In the genomic region with DNA sequence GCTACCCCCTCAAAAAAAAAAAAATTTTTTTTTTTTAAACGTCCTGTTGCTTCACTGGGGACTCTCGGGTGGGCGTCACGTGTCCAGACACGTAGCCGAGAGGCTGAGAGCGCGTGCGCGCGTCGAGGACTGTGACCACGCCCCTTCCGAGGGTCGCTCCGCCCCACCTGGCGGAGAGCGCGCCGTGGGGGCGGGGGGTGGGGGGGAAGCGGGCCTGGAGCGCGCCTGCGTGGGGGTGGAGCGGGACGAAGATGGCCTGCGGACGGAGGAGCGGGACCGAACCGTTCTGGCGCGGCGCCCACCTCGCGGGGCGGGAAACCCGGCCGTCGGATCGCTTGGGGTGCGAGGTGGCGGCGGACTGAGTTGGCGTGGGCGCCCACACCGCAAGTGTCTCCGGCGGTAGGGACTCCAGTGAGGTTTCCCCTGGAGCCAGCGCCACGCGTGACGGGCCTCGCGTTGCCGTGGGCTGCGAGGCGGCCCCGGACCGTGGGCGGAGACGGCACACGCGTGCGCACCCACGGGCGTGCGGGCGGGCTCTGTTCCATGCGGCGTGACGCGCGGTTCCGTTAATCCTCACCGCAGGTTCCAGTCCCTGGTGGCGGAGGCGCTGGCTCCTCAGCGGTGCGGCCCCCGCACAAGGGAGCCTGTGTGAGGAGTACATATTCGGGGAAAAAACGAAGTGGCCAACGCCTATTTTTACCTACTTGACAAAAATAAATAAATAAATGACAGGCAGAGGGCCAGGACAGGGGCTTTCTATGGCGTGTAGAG, we compare ENCODE assay signal across 1 mouse cellular context.
TF ChIP-seq lines count a peak whose summit lies in the region.

Gene Qk (minus strand): TSS at position 170 of the 771 bp plus-strand sequence.

TF ChIP-seq in CH12.LX, 34 proteins besides CTCF, POLR2A, EP300 and RAD21 (continued from another document):
- TF ChIP-seq KAT2A (IDR thresholded peaks at IDR 0.05; ENCODE audit: insufficient replicate concordance, low read length) (0 out of 2 replicates have a peak, but pooled peaks have one; percentile 37), HCFC1 (IDR thresholded peaks at IDR 0.05; ENCODE audit: low read depth, low read length) (peak; percentile 62), ZNF384 (IDR thresholded peaks at IDR 0.05; ENCODE audit: low read depth, low read length) (peak; percentile 92), ETS1 (conservative IDR thresholded peaks at IDR 0.05; ENCODE audit: low read depth, low read length) (0 out of 2 replicates have a peak, but pooled peaks have one; percentile 8), JUN (IDR thresholded peaks at IDR 0.05; ENCODE audit: insufficient read depth, low read depth, low read length) (no peak), TBP (conservative IDR thresholded peaks at IDR 0.05; ENCODE audit: low read depth, low read length) (no peak), MYC (IDR thresholded peaks at IDR 0.05; ENCODE audit: low read depth, low read length) (peak; percentile 52; the same call in 1 of the 2 replicates), MEF2A (IDR thresholded peaks at IDR 0.05; ENCODE audit: borderline replicate concordance, low read depth, low read length) (0 out of 2 replicates have a peak, but pooled peaks have one; percentile 6), IRF4 (IDR thresholded peaks at IDR 0.05; ENCODE audit: low read depth, low read length) (peak; percentile 36; the same call in 1 of the 2 replicates), UBTF (IDR thresholded peaks at IDR 0.05; ENCODE audit: low read depth, low read length) (no peak; the same call in 1 of the 2 replicates), CHD2 (IDR thresholded peaks at IDR 0.05; ENCODE audit: low read length) (peak; percentile 73), ZKSCAN1 (IDR thresholded peaks at IDR 0.05; ENCODE audit: borderline replicate concordance, low read depth, low read length) (no peak), JUND (conservative IDR thresholded peaks at IDR 0.05; ENCODE audit: low read depth, low read length) (no peak), ELF1 (IDR thresholded peaks at IDR 0.05; ENCODE audit: low read depth, low read length) (no peak), POLR2AphosphoS2 (IDR thresholded peaks at IDR 0.05; ENCODE audit: low read depth, low read length) (no peak; the same call in 1 of the 2 replicates), CHD1 (IDR thresholded peaks at IDR 0.05; ENCODE audit: low read depth, low read length) (no peak), NRF1 (IDR thresholded peaks at IDR 0.05; ENCODE audit: low read depth, low read length) (peak; percentile 84), USF1 (IDR thresholded peaks at IDR 0.05; ENCODE audit: low read depth, low read length) (peak; percentile 93), MXI1 (IDR thresholded peaks at IDR 0.05; ENCODE audit: low read depth, low read length) (peak; percentile 77), MAFK (IDR thresholded peaks at IDR 0.05; ENCODE audit: insufficient replicate concordance, low read length) (no peak), USF2 (conservative IDR thresholded peaks at IDR 0.05; ENCODE audit: low read depth, low read length) (peak; percentile 87), BHLHE40 (IDR thresholded peaks at IDR 0.05; ENCODE audit: low read depth, low read length) (peak; percentile 91), PAX5 (IDR thresholded peaks at IDR 0.05; ENCODE audit: low read length) (no peak), TCF12 (IDR thresholded peaks at IDR 0.05; ENCODE audit: low read depth, low read length) (peak; percentile 61), GABPA (IDR thresholded peaks at IDR 0.05; ENCODE audit: insufficient replicate concordance, low read depth, low read length) (no peak), ZC3H11A (IDR thresholded peaks at IDR 0.05; ENCODE audit: low read depth, low read length) (no peak), ZMIZ1 (IDR thresholded peaks at IDR 0.05; ENCODE audit: low read depth, low read length) (peak; percentile 53; the same call in 1 of the 2 replicates), SIN3A (IDR thresholded peaks at IDR 0.05; ENCODE audit: low read length) (peak; percentile 73)
TF ChIP-seq in CH12.LX: peak in this region for 19.
